Mouse (Mus musculus): Measurements from ENCODE around the gene Plpp2.

DNA sequence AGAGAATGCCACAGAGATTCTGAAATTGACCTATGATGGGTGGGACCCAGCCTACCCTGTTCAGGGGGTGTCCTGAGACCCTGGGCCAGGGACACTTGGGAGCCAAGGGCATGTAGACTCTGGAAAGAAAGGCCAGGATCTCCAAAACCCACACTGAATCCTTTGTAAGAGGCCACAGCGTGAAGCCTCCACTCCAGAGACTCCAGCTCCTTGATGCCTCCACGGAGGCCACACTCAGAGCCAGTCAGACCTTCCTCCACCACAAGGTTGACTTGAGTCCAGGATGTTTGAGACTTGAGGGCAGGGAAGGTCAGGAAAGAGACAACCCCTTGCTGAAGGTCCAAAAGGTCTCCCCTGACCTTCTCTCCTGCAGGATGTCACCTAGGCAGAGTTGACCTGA, 830 bp upstream of the Plpp2 start:
- TF ChIP-seq CTCF (IDR thresholded peaks at IDR 0.05; ENCODE audit: extremely low read depth, insufficient read depth, low read length) (no peak), POLR2A (IDR thresholded peaks at IDR 0.05; ENCODE audit: extremely low read depth, insufficient read depth, low read length) (no peak)
